Mouse (Mus musculus): ENCODE measurements around the gene Ppp1r12c. TPM values are rescaled to one million over a fixed set of nuclear protein-coding genes. Genes with fewer than 3 reads are reported as not detected.
"Not testable (repeated sequence)": the region's sequence is repeated elsewhere in the genome, so short reads cannot be mapped to it uniquely, and the experiment has no call there.

The Ppp1r12c gene
- polyA plus RNA-seq, 1 experiment = 68.7 TPM

- Histone ChIP-seq H3K9ac (ENCODE audit: low read depth, poor library complexity, severe bottlenecking) (peak overlapping the region; percentile 61), H3K9me3 (replicated peaks; ENCODE audit: control insufficient read depth, insufficient read depth, low read length, poor library complexity, severe bottlenecking) (no peaks in the 10 kb centered on the region), H3K36me3 (ENCODE audit: control insufficient read depth, insufficient read depth, low read length, poor library complexity, severe bottlenecking) (no peaks in the 10 kb centered on the region), H3K27me3 (ENCODE audit: control insufficient read depth, insufficient read depth, low read length, poor library complexity, severe bottlenecking) (no peaks in the 10 kb centered on the region), H3K27ac (ENCODE audit: insufficient read depth, low read length) (peak overlapping the region; percentile 71), H3K4me3 (ENCODE audit: low read depth, low read length) (peak overlapping the region; percentile 65), H3K4me1 (ENCODE audit: control insufficient read depth, insufficient read depth, low read length) (peaks cover 3% of the 10 kb centered on the region)
- TF ChIP-seq EP300 (IDR thresholded peaks at IDR 0.05; ENCODE audit: insufficient read depth, low read depth, low read length) (0 out of 2 replicates have a peak, but pooled peaks have one; percentile 31), CTCF (IDR thresholded peaks at IDR 0.05; ENCODE audit: low read depth, low read length) (peak; percentile 67), POLR2A (IDR thresholded peaks at IDR 0.05; ENCODE audit: insufficient read depth, low read length) (peak; percentile 6)
These were observed 25.1 kb upstream of the Ppp1r12c start for GRCm38 (mm10) chr7:4526341-4527301.

DNA sequence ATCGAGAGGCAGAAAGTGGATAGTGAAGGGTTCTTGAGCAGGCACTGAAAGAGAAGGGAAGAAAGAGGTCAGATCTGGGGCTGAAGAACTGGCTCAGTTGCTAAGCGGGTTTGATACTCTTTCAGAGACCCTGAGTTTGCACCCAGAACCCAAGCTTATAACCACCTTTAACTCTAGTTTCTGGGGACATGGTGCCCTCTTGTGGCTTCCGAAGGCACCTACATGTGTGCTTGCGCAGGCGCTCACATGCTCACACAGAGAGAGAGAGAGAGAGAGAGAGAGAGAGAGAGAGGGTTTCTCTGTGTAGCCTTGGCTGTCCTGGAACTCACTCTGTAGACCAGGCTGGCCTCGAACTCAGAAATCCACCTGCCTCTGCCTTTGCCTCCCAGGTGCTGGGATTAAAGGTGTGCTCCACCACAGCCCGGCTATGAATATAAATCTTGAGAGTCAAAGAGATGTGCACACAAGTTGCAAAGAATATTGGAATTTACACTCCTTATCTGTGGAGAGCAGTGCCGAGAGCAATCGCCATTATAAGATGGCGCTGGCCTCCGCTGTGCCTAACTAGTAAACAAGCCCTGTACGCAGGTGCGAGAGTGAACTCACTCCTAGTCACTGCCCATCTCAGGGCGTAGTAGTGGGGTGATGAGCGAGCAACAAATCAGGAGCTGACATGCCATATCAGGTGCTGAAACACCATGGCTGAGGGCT is 22.9 kb upstream of the Ppp1r12c start, which contains the start of gene Tnni3:
Gene Tnni3, minus strand, starts transcription at position 18 of the 711 bp plus-strand sequence.
- not testable (repeated sequence) for H3K27me3 ChIP-seq (ENCODE audit: control insufficient read depth, insufficient read depth, low read length, poor library complexity, severe bottlenecking); H3K27ac ChIP-seq (ENCODE audit: insufficient read depth, low read length); H3K36me3 ChIP-seq (ENCODE audit: control insufficient read depth, insufficient read depth, low read length, poor library complexity, severe bottlenecking); H3K9me3 ChIP-seq (replicated peaks; ENCODE audit: control insufficient read depth, insufficient read depth, low read length, poor library complexity, severe bottlenecking); H3K9ac ChIP-seq (ENCODE audit: low read depth, poor library complexity, severe bottlenecking); H3K4me3 ChIP-seq (ENCODE audit: low read depth, low read length); H3K4me1 ChIP-seq (ENCODE audit: control insufficient read depth, insufficient read depth, low read length)
- peak; percentile 62 for TF ChIP-seq CTCF (IDR thresholded peaks at IDR 0.05; ENCODE audit: low read depth, low read length)

- H3K9me3 ChIP-seq (replicated peaks; ENCODE audit: control insufficient read depth, insufficient read depth, low read length, poor library complexity, severe bottlenecking) = no peaks in the 10 kb centered on the region
- H3K27ac ChIP-seq (ENCODE audit: insufficient read depth, low read length) = no peak overlapping the region
- no peaks in the 10 kb centered on the region for H3K27me3 ChIP-seq (ENCODE audit: control insufficient read depth, insufficient read depth, low read length, poor library complexity, severe bottlenecking)
- no peak overlapping the region for H3K9ac ChIP-seq (ENCODE audit: low read depth, poor library complexity, severe bottlenecking)
- TF ChIP-seq CTCF (IDR thresholded peaks at IDR 0.05; ENCODE audit: low read depth, low read length) (no peak), EP300 (IDR thresholded peaks at IDR 0.05; ENCODE audit: insufficient read depth, low read depth, low read length) (no peak), POLR2A (IDR thresholded peaks at IDR 0.05; ENCODE audit: insufficient read depth, low read length) (no peak)
- H3K36me3 ChIP-seq (ENCODE audit: control insufficient read depth, insufficient read depth, low read length, poor library complexity, severe bottlenecking) = no peaks in the 10 kb centered on the region
- peaks cover 3% of the 10 kb centered on the region for H3K4me1 ChIP-seq (ENCODE audit: control insufficient read depth, insufficient read depth, low read length)
- H3K4me3 ChIP-seq (ENCODE audit: low read depth, low read length) = no peak overlapping the region
These were observed 22.0 kb upstream of the Ppp1r12c start for GRCm38 (mm10) chr7:4523205-4524130.

GRCm38 (mm10) chr7:4522292-4522691 is 20.8 kb upstream of the Ppp1r12c start:
- Histone ChIP-seq H3K9me3 (replicated peaks; ENCODE audit: control insufficient read depth, insufficient read depth, low read length, poor library complexity, severe bottlenecking) (no peaks in the 10 kb centered on the region), H3K36me3 (ENCODE audit: control insufficient read depth, insufficient read depth, low read length, poor library complexity, severe bottlenecking) (no peaks in the 10 kb centered on the region), H3K4me1 (ENCODE audit: control insufficient read depth, insufficient read depth, low read length) (peaks cover 3% of the 10 kb centered on the region), H3K4me3 (ENCODE audit: low read depth, low read length) (no peak overlapping the region), H3K27me3 (ENCODE audit: control insufficient read depth, insufficient read depth, low read length, poor library complexity, severe bottlenecking) (no peaks in the 10 kb centered on the region), H3K27ac (ENCODE audit: insufficient read depth, low read length) (no peak overlapping the region), H3K9ac (ENCODE audit: low read depth, poor library complexity, severe bottlenecking) (no peak overlapping the region)
- TF ChIP-seq EP300 (IDR thresholded peaks at IDR 0.05; ENCODE audit: insufficient read depth, low read depth, low read length) (no peak), POLR2A (IDR thresholded peaks at IDR 0.05; ENCODE audit: insufficient read depth, low read length) (no peak), CTCF (IDR thresholded peaks at IDR 0.05; ENCODE audit: low read depth, low read length) (no peak)

DNA sequence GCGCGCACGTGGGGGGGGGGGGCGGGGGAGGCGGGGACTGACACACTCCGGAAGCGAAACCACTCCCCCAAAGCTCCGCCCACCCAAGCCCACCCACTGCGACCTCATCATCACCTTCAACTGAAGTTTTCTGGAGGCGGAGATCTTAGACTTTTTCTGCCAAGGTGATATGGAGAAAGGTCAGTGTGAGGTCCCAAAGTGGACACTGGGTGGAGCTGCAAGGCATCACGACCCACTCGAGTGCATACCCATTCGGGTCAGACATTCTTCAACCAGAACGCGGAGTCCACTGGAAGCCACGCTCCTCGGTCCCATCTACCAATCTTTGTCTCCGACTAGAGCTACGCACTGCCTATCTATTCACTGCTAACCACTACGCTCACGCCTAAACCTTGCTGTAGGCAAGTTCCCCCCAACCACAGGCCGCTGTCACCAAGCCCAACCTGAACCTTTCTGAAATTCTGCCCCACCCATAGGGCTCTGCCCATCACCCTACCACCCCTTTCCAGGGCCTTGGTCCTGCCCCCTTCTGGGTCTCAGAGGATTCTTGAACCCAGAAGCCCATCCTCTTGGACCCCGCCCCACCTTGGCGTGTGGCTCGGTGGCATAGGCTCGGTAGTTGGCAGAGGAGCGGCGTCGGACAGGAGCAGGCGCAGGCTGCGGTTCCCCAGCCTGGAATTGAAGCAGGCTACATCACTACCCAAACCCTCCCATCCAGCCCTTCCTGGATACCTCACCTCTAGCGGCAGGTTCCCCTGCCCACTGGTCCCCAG is 19.9 kb upstream of the Ppp1r12c start:
- H3K4me3 ChIP-seq (ENCODE audit: low read depth, low read length) = no peak overlapping the region
- peaks cover 3% of the 10 kb centered on the region for H3K4me1 ChIP-seq (ENCODE audit: control insufficient read depth, insufficient read depth, low read length)
- TF ChIP-seq EP300 (IDR thresholded peaks at IDR 0.05; ENCODE audit: insufficient read depth, low read depth, low read length) (no peak), POLR2A (IDR thresholded peaks at IDR 0.05; ENCODE audit: insufficient read depth, low read length) (no peak), CTCF (IDR thresholded peaks at IDR 0.05; ENCODE audit: low read depth, low read length) (no peak)
- no peaks in the 10 kb centered on the region for H3K9me3 ChIP-seq (replicated peaks; ENCODE audit: control insufficient read depth, insufficient read depth, low read length, poor library complexity, severe bottlenecking)
- no peaks in the 10 kb centered on the region for H3K27me3 ChIP-seq (ENCODE audit: control insufficient read depth, insufficient read depth, low read length, poor library complexity, severe bottlenecking)
- no peaks in the 10 kb centered on the region for H3K36me3 ChIP-seq (ENCODE audit: control insufficient read depth, insufficient read depth, low read length, poor library complexity, severe bottlenecking)
- H3K9ac ChIP-seq (ENCODE audit: low read depth, poor library complexity, severe bottlenecking) = no peak overlapping the region
- H3K27ac ChIP-seq (ENCODE audit: insufficient read depth, low read length) = no peak overlapping the region

Measured in ES-Bruce4 (cell line).